ENCODE assay signal across 22 mouse cellular contexts in genomic region chr5:51757864-51758263, GRCm38 (mm10).
DNase-seq lines count a peak whose midpoint lies in the region; ATAC-seq and TF ChIP-seq lines count a peak whose summit lies in the region.
"Had no signal": no experiment of that assay in that cellular context is flagged by ENCODE, and none has a peak within 500 bp of the region (broad histone marks: within the 10 kb centered on the region; RNA-seq: fewer than 3 reads in every experiment).

No protein-coding gene starts in this region.

- no peaks in the 10 kb centered on the region for H3K9me3 ChIP-seq in forebrain, embryonic 13.5 days (replicated peaks)
- H3K9me3 ChIP-seq in forebrain, embryonic 12.5 days: no peaks in the 10 kb centered on the region
- H3K9me3 ChIP-seq in hindbrain, embryonic 16.5 days (ENCODE audit: control insufficient read depth, low read length): no peaks in the 10 kb centered on the region
- no peaks in the 10 kb centered on the region for H3K9me3 ChIP-seq in hindbrain, embryonic 13.5 days
- H3K9me3 ChIP-seq: embryonic facial prominence, embryonic 12.5 days; heart, embryonic 10.5 days; hindbrain, embryonic 15.5 days had no signal

- ATAC-seq in forebrain, embryonic 13.5 days: peak; percentile 71
- ATAC-seq in forebrain, embryonic 12.5 days (ENCODE audit: low FRiP score): no peak
- peak; percentile 67 for ATAC-seq in hindbrain, embryonic 16.5 days
- ATAC-seq in hindbrain, embryonic 13.5 days (ENCODE audit: low FRiP score): no peak
- ATAC-seq: activated CD4-positive, CD25-positive, alpha-beta regulatory T cell, adult 4 months; Patski had no signal

- H3K4me3 ChIP-seq in forebrain, embryonic 13.5 days: no peak overlapping the region
- no peak overlapping the region for H3K4me3 ChIP-seq in forebrain, embryonic 12.5 days (replicated peaks)
- no peak overlapping the region for H3K4me3 ChIP-seq in hindbrain, embryonic 16.5 days (ENCODE audit: low read length)
- H3K4me3 ChIP-seq in hindbrain, embryonic 13.5 days: no peak overlapping the region
- H3K4me3 ChIP-seq: embryonic facial prominence, embryonic 12.5 days; heart, embryonic 10.5 days; hindbrain, embryonic 15.5 days had no signal

- DNase-seq in cerebellum, adult 9-11 months: peak; percentile 14
- no peak for DNase-seq in cerebellum, postnatal 36 days
- DNase-seq in brain, embryonic 14.5 days (ENCODE audit: low read depth): peak; percentile 63
- no peak for DNase-seq in heart, postnatal 4 days
- DNase-seq: adrenal gland, postnatal 14 days; embryo, embryonic 11 days; gastrocnemius, postnatal 10 days; heart, adult 18-20 months; heart, postnatal 10 days; kidney, adult 11 months; kidney, adult 9 months had no signal

- no peak for TF ChIP-seq CTCF in brain, embryonic 14.5 days (IDR thresholded peaks at IDR 0.05; ENCODE audit: borderline replicate concordance, extremely low read depth, insufficient read depth, insufficient read length)

- no peak for TF ChIP-seq POLR2A in brain, embryonic 14.5 days (IDR thresholded peaks at IDR 0.05; ENCODE audit: borderline replicate concordance, extremely low read depth, insufficient read depth, insufficient read length, poor library complexity, severe bottlenecking)

- no peak overlapping the region for H3K27ac ChIP-seq in forebrain, embryonic 13.5 days
- no peak overlapping the region for H3K27ac ChIP-seq in forebrain, embryonic 12.5 days
- no peak overlapping the region for H3K27ac ChIP-seq in hindbrain, embryonic 16.5 days (ENCODE audit: low read depth, low read length)
- H3K27ac ChIP-seq in hindbrain, embryonic 13.5 days: no peak overlapping the region
- H3K27ac ChIP-seq: embryonic facial prominence, embryonic 12.5 days; heart, embryonic 10.5 days; hindbrain, embryonic 15.5 days; kidney, postnatal 0 days had no signal

- no peak overlapping the region for H3K9ac ChIP-seq in forebrain, embryonic 13.5 days
- no peak overlapping the region for H3K9ac ChIP-seq in forebrain, embryonic 12.5 days
- no peak overlapping the region for H3K9ac ChIP-seq in hindbrain, embryonic 16.5 days (ENCODE audit: low read depth, low read length)
- H3K9ac ChIP-seq in hindbrain, embryonic 13.5 days: no peak overlapping the region
- H3K9ac ChIP-seq: embryonic facial prominence, embryonic 12.5 days; hindbrain, embryonic 15.5 days had no signal

- WGBS in forebrain, embryonic 13.5 days: 50% methylated on average over 2 of the region's 2 CpGs
- 73% methylated on average over 2 of the region's 2 CpGs for WGBS in forebrain, embryonic 12.5 days
- WGBS in hindbrain, embryonic 16.5 days: 49% methylated on average over 2 of the region's 2 CpGs
- WGBS in hindbrain, embryonic 13.5 days: 64% methylated on average over 2 of the region's 2 CpGs

- H3K36me3 ChIP-seq in forebrain, embryonic 13.5 days (ENCODE audit: poor library complexity, severe bottlenecking): no peaks in the 10 kb centered on the region
- no peaks in the 10 kb centered on the region for H3K36me3 ChIP-seq in forebrain, embryonic 12.5 days (replicated peaks)
- no peaks in the 10 kb centered on the region for H3K36me3 ChIP-seq in hindbrain, embryonic 16.5 days (ENCODE audit: control insufficient read depth, insufficient read depth, low read length)
- no peaks in the 10 kb centered on the region for H3K36me3 ChIP-seq in hindbrain, embryonic 13.5 days
- H3K36me3 ChIP-seq: embryonic facial prominence, embryonic 12.5 days; heart, embryonic 10.5 days; hindbrain, embryonic 15.5 days had no signal

- no peaks in the 10 kb centered on the region for H3K4me1 ChIP-seq in forebrain, embryonic 13.5 days
- no peaks in the 10 kb centered on the region for H3K4me1 ChIP-seq in forebrain, embryonic 12.5 days
- no peaks in the 10 kb centered on the region for H3K4me1 ChIP-seq in hindbrain, embryonic 16.5 days (ENCODE audit: control insufficient read depth, insufficient read depth, low read depth, low read length)
- H3K4me1 ChIP-seq in hindbrain, embryonic 13.5 days (replicated peaks): no peaks in the 10 kb centered on the region
- H3K4me1 ChIP-seq: embryonic facial prominence, embryonic 12.5 days; heart, embryonic 10.5 days; hindbrain, embryonic 15.5 days had no signal

- no peak overlapping the region for H3K4me2 ChIP-seq in forebrain, embryonic 13.5 days
- H3K4me2 ChIP-seq in forebrain, embryonic 12.5 days: no peak overlapping the region
- no peak overlapping the region for H3K4me2 ChIP-seq in hindbrain, embryonic 16.5 days (ENCODE audit: low read length)
- H3K4me2 ChIP-seq in hindbrain, embryonic 13.5 days: no peak overlapping the region
- H3K4me2 ChIP-seq: embryonic facial prominence, embryonic 12.5 days; hindbrain, embryonic 15.5 days had no signal

- no peaks in the 10 kb centered on the region for H3K27me3 ChIP-seq in forebrain, embryonic 13.5 days
- no peaks in the 10 kb centered on the region for H3K27me3 ChIP-seq in forebrain, embryonic 12.5 days
- H3K27me3 ChIP-seq in hindbrain, embryonic 16.5 days (replicated peaks; ENCODE audit: control insufficient read depth, insufficient read depth, low read length): no peaks in the 10 kb centered on the region
- H3K27me3 ChIP-seq in hindbrain, embryonic 13.5 days: no peaks in the 10 kb centered on the region
- H3K27me3 ChIP-seq: CH12.LX; embryonic facial prominence, embryonic 12.5 days; hindbrain, embryonic 15.5 days; Patski had no signal

Comparison
In these comparisons a context has a peak if more than half of its experiments do, and no peak if none do; other contexts are left out.
1. DNase-seq: peak in cerebellum, adult 9-11 months (single experiment) and brain, embryonic 14.5 days (single experiment); none in cerebellum, postnatal 36 days (0 of 2) and heart, postnatal 4 days (single experiment).
2. ATAC-seq: peak in forebrain, embryonic 13.5 days (single experiment) and hindbrain, embryonic 16.5 days (single experiment); none in forebrain, embryonic 12.5 days (single experiment) and hindbrain, embryonic 13.5 days (single experiment).